Mouse (Mus musculus) intestine, postnatal 0 days (tissue): ENCODE measurements around the gene Gm10318. TPM values are rescaled to one million over a fixed set of nuclear protein-coding genes. Genes with fewer than 3 reads are reported as not detected.

Experiments used
- ATAC-seq: fragments of 200-750 bp; cut with Nextera tagmentation; 2 replicates; pipeline ENCODE4 v1.8.0; 2017; ENCODE audit warnings: mild to moderate bottlenecking, moderate TSS enrichment, moderate library complexity
- H3K27ac ChIP-seq: fragments of 300-500 bp; sonication (generic); 2 replicates; pipeline ENCODE4 v1.5.1; 2014; ENCODE audit warnings: mild to moderate bottlenecking, low read depth, low read length, moderate library complexity
- H3K27me3 ChIP-seq: fragments of 300-500 bp; sonication (generic); replicated peaks from 2 replicates; pipeline ENCODE4 v1.6.1; 2014; ENCODE audit warnings: low read length, mixed read lengths; ENCODE audit not compliant: control insufficient read depth, insufficient read depth
- H3K36me3 ChIP-seq: fragments of 300-500 bp; sonication (generic); 2 replicates; pipeline ENCODE4 v1.6.1; 2014; ENCODE audit warnings: mild to moderate bottlenecking, moderate library complexity; ENCODE audit not compliant: control insufficient read depth, insufficient read depth
- H3K4me1 ChIP-seq: fragments of 300-500 bp; sonication (generic); replicated peaks from 2 replicates; pipeline ENCODE4 v1.6.1; 2014; ENCODE audit warnings: antibody characterized with exemption, low read length, mixed read lengths; ENCODE audit not compliant: control insufficient read depth, insufficient read depth
- H3K4me2 ChIP-seq: fragments of 300-500 bp; sonication (generic); replicated peaks from 2 replicates; pipeline ENCODE4 v1.6.1; 2014; ENCODE audit warnings: low read depth, mild to moderate bottlenecking, moderate library complexity
- H3K4me3 ChIP-seq: fragments of 300-500 bp; sonication (generic); 2 replicates; pipeline ENCODE4 v1.5.1; 2014; ENCODE audit warnings: low read depth, low read length
- H3K9ac ChIP-seq: fragments of 300-500 bp; sonication (generic); 2 replicates; pipeline ENCODE4 v1.6.1; 2014; ENCODE audit warnings: mild to moderate bottlenecking, low read depth, low read length
- H3K9me3 ChIP-seq: fragments of 300-500 bp; sonication (generic); 2 replicates; pipeline ENCODE4 v1.6.1; 2016; ENCODE audit warnings: mixed run types; ENCODE audit not compliant: control insufficient read depth
- CTCF ChIP-seq: sonication (generic); IDR thresholded peaks from 2 replicates; pipeline ENCODE4 v1.5.1; 2016; ENCODE audit warnings: low read depth, mild to moderate bottlenecking, control low read depth, antibody characterized with exemption, moderate library complexity
- WGBS: fragments of 180-500 bp; shearing (Covaris S2); extraction: QIAGEN DNeasy Blood & Tissue Kit; methylation state at CpG from one replicate; pipeline ENCODE4 v1.1.7; 2014; 5-methylcytosine and 5-hydroxymethylcytosine counted together
- polyA plus RNA-seq: library from polyadenylated mRNA; unstranded; fragments of >200 nt; fragmentation: Nextera tagmentation; extraction: Ambion mirVana; gene quantifications from 2 replicates; pipeline ENCODE4 v1.2.1, GENCODE M21; 2015

Gm10318 gene
- polyA plus RNA-seq, 1 experiment from 2014 or later = not detected

GRCm38 (mm10) chr10:77826951-77827350, 25.7 kb upstream of the Gm10318 start, which contains the start of gene Krtap10-4:
Gene Krtap10-4 (minus strand): TSS chr10:77827095.
- H3K4me1 ChIP-seq = no peaks in the 10 kb centered on the region
- H3K9ac ChIP-seq = no peak within 1 kb of the TSS
- ATAC-seq = no peak
- 49% methylated on average over 6 of the region's 6 CpGs for WGBS
- no peak within 1 kb of the TSS for H3K4me2 ChIP-seq
- no peaks in the 10 kb centered on the region for H3K9me3 ChIP-seq
- H3K27ac ChIP-seq = no peak within 1 kb of the TSS
- H3K4me3 ChIP-seq = no peak within 1 kb of the TSS
- H3K27me3 ChIP-seq = no peaks in the 10 kb centered on the region
- no peaks in the 10 kb centered on the region for H3K36me3 ChIP-seq
- TF ChIP-seq CTCF = no peak

GRCm38 (mm10) chr10:77835647-77836046, 17.0 kb upstream of the Gm10318 start, which contains the start of gene Krtap10-10:
Gene Krtap10-10 (plus strand): TSS chr10:77835947.
- no peak within 1 kb of the TSS for H3K4me3 ChIP-seq
- H3K27ac ChIP-seq = no peak within 1 kb of the TSS
- no peak within 1 kb of the TSS for H3K9ac ChIP-seq
- H3K4me1 ChIP-seq = no peaks in the 10 kb centered on the region
- H3K27me3 ChIP-seq = no peaks in the 10 kb centered on the region
- TF ChIP-seq CTCF = no peak
- H3K9me3 ChIP-seq = no peaks in the 10 kb centered on the region
- ATAC-seq = no peak
- WGBS = 69% methylated on average over 9 of the region's 9 CpGs
- no peaks in the 10 kb centered on the region for H3K36me3 ChIP-seq
- no peak within 1 kb of the TSS for H3K4me2 ChIP-seq

GRCm38 (mm10) chr10:77839006-77839405, 13.7 kb upstream of the Gm10318 start:
- Histone ChIP-seq H3K4me2 (no peak overlapping the region), H3K4me1 (no peaks in the 10 kb centered on the region), H3K4me3 (no peak overlapping the region), H3K27me3 (no peaks in the 10 kb centered on the region), H3K9me3 (peaks cover 8% of the 10 kb centered on the region; the same call in 1 of the 2 replicates), H3K36me3 (no peaks in the 10 kb centered on the region), H3K9ac (no peak overlapping the region), H3K27ac (no peak overlapping the region)
- WGBS = 61% methylated on average over 6 of the region's 6 CpGs
- no peak for ATAC-seq
- no peak for TF ChIP-seq CTCF

GRCm38 (mm10) chr10:77846503-77846902, 6.2 kb upstream of the Gm10318 start, which contains the start of gene Gm36176:
Gene Gm36176 (plus strand): TSS chr10:77846803.
- WGBS = 76% methylated on average over 2 of the region's 3 CpGs

GRCm38 (mm10) chr10:77846961-77847360, 5.7 kb upstream of the Gm10318 start:
- Histone ChIP-seq H3K9me3 (peaks cover 8% of the 10 kb centered on the region; the same call in 1 of the 2 replicates), H3K27me3 (no peaks in the 10 kb centered on the region), H3K4me1 (no peaks in the 10 kb centered on the region), H3K4me2 (no peak overlapping the region), H3K9ac (no peak overlapping the region), H3K4me3 (no peak overlapping the region), H3K27ac (no peak overlapping the region), H3K36me3 (no peaks in the 10 kb centered on the region)
- 0 out of 2 replicates have a peak, but pooled peaks have one; percentile 8 for ATAC-seq
- no peak for TF ChIP-seq CTCF
- 12% methylated on average over 2 of the region's 2 CpGs for WGBS

More at GRCm38 (mm10) chr10:77846503-77846902, 6.2 kb upstream of the Gm10318 start, which contains the start of gene Gm36176:
- Histone ChIP-seq H3K4me3 (no peak within 1 kb of the TSS), H3K4me1 (no peaks in the 10 kb centered on the region), H3K9me3 (peaks cover 9% of the 10 kb centered on the region; the same call in 1 of the 2 replicates), H3K9ac (no peak within 1 kb of the TSS), H3K27me3 (no peaks in the 10 kb centered on the region), H3K27ac (no peak within 1 kb of the TSS), H3K36me3 (no peaks in the 10 kb centered on the region), H3K4me2 (no peak within 1 kb of the TSS)
- no peak for ATAC-seq
- no peak for TF ChIP-seq CTCF

- peak; percentile 59 for ATAC-seq
- WGBS = 46% methylated on average over 2 of the region's 2 CpGs
- TF ChIP-seq CTCF = no peak
These were observed 5.1 kb upstream of the Gm10318 start for GRCm38 (mm10) chr10:77847538-77847937.

GRCm38 (mm10) chr10:77861675-77862074, 9.0 kb downstream of the Gm10318 start, which contains the start of gene Gm3285:
Gene Gm3285 (plus strand): TSS chr10:77861975.
- no peak for ATAC-seq
- Histone ChIP-seq H3K9me3 (no peaks in the 10 kb centered on the region), H3K9ac (no peak within 1 kb of the TSS), H3K4me1 (no peaks in the 10 kb centered on the region), H3K27me3 (no peaks in the 10 kb centered on the region), H3K4me3 (no peak within 1 kb of the TSS), H3K36me3 (no peaks in the 10 kb centered on the region), H3K27ac (no peak within 1 kb of the TSS), H3K4me2 (no peak within 1 kb of the TSS)
- WGBS = 55% methylated on average over 7 of the region's 7 CpGs
- no peak for TF ChIP-seq CTCF

More at GRCm38 (mm10) chr10:77847538-77847937, 5.1 kb upstream of the Gm10318 start:
- Histone ChIP-seq H3K9me3 (peaks cover 8% of the 10 kb centered on the region; the same call in 1 of the 2 replicates), H3K27me3 (no peaks in the 10 kb centered on the region), H3K4me2 (no peak overlapping the region), H3K4me3 (no peak overlapping the region), H3K36me3 (no peaks in the 10 kb centered on the region), H3K27ac (no peak overlapping the region), H3K9ac (no peak overlapping the region), H3K4me1 (no peaks in the 10 kb centered on the region)
